Mouse (Mus musculus) lung, postnatal 25 days (tissue): ENCODE data around the gene Nyap2.

Source experiments
- DNase-seq: peaks from one replicate; pipeline ENCODE4 v3.0.0; 2022; ENCODE audit warnings: low spot score

Nyap2 gene

GRCm38 (mm10) chr1:81076831-81077664 is at the start of gene Nyap2:
Gene Nyap2, plus strand, starts transcription at chr1:81076950.
- DNase-seq, result no peak

- DNase-seq, result no peak
These were observed 33.6 kb upstream of the Nyap2 start for GRCm38 (mm10) chr1:81042907-81043868.

GRCm38 (mm10) chr1:81058340-81058739 is 18.4 kb upstream of the Nyap2 start:
- DNase-seq, result no peak

- no peak for DNase-seq
These were observed 17.9 kb upstream of the Nyap2 start for GRCm38 (mm10) chr1:81058835-81059234.

- no peak for DNase-seq
These were observed 13.9 kb upstream of the Nyap2 start for GRCm38 (mm10) chr1:81062811-81063210.

- no peak for DNase-seq
These were observed 491 bp upstream of the Nyap2 start for GRCm38 (mm10) chr1:81076259-81076658.

- no peak for DNase-seq
These were observed 1.0 kb downstream of the Nyap2 start for GRCm38 (mm10) chr1:81077665-81078314.

GRCm38 (mm10) chr1:81087485-81087884 is 10.7 kb downstream of the Nyap2 start:
- DNase-seq, result no peak

- no peak for DNase-seq
These were observed 13.7 kb downstream of the Nyap2 start for GRCm38 (mm10) chr1:81090400-81090799.

- no peak for DNase-seq
These were observed 14.2 kb downstream of the Nyap2 start for GRCm38 (mm10) chr1:81090979-81091378.

GRCm38 (mm10) chr1:81092056-81092455 is 15.3 kb downstream of the Nyap2 start:
- no peak for DNase-seq

GRCm38 (mm10) chr1:81092886-81093285 is 16.1 kb downstream of the Nyap2 start:
- DNase-seq, result no peak

GRCm38 (mm10) chr1:81098950-81099349 is 22.2 kb downstream of the Nyap2 start:
- no peak for DNase-seq

- DNase-seq, result no peak
These were observed 25.0 kb downstream of the Nyap2 start for GRCm38 (mm10) chr1:81101749-81102148.

- no peak for DNase-seq
These were observed 43.0 kb downstream of the Nyap2 start for GRCm38 (mm10) chr1:81119732-81120131.

- no peak for DNase-seq
These were observed 55.4 kb downstream of the Nyap2 start for GRCm38 (mm10) chr1:81132007-81132712.

- DNase-seq, result no peak
These were observed 67.1 kb downstream of the Nyap2 start for GRCm38 (mm10) chr1:81143855-81144254.

GRCm38 (mm10) chr1:81145576-81145975 is 68.8 kb downstream of the Nyap2 start:
- no peak for DNase-seq

GRCm38 (mm10) chr1:81169245-81169644 is 92.5 kb downstream of the Nyap2 start:
- no peak for DNase-seq

- DNase-seq, result no peak
These were observed 96.0 kb downstream of the Nyap2 start for GRCm38 (mm10) chr1:81172703-81173102.

GRCm38 (mm10) chr1:81173303-81173702 is 96.6 kb downstream of the Nyap2 start:
- no peak for DNase-seq

GRCm38 (mm10) chr1:81179725-81180124 is 103.0 kb downstream of the Nyap2 start:
- DNase-seq, result no peak
